Mouse (Mus musculus): ENCODE measurements around the gene Smoc2.

Gene Smoc2

GRCm38 (mm10) chr17:14279177-14279965 lies at the start of gene Smoc2:
TSS of gene Smoc2 (plus strand) at chr17:14279506.
- DNase-seq (ENCODE audit: low spot score in 2 of 2): peak; percentile 11

GRCm38 (mm10) chr17:14230698-14231430 lies 48.4 kb upstream of the Smoc2 start:
- no peak for DNase-seq (ENCODE audit: low spot score in 2 of 2)

- DNase-seq (ENCODE audit: low spot score in 2 of 2): peak; percentile 89 to 91
These were observed 46.7 kb upstream of the Smoc2 start for GRCm38 (mm10) chr17:14232629-14233028.

GRCm38 (mm10) chr17:14233658-14234057 lies 45.6 kb upstream of the Smoc2 start:
- no peak for DNase-seq (ENCODE audit: low spot score in 2 of 2)

GRCm38 (mm10) chr17:14234774-14235389 lies 44.4 kb upstream of the Smoc2 start:
- DNase-seq (ENCODE audit: low spot score in 2 of 2): no peak

- no peak for DNase-seq (ENCODE audit: low spot score in 2 of 2)
These were observed 42.2 kb upstream of the Smoc2 start for GRCm38 (mm10) chr17:14237134-14237533.

- DNase-seq (ENCODE audit: low spot score in 2 of 2): no peak
These were observed 39.3 kb upstream of the Smoc2 start for GRCm38 (mm10) chr17:14239960-14240359.

GRCm38 (mm10) chr17:14242634-14243033 lies 36.7 kb upstream of the Smoc2 start:
- DNase-seq (ENCODE audit: low spot score in 2 of 2): no peak

- DNase-seq (ENCODE audit: low spot score in 2 of 2): no peak
These were observed 34.9 kb upstream of the Smoc2 start for GRCm38 (mm10) chr17:14244195-14244965.

- DNase-seq (ENCODE audit: low spot score in 2 of 2): no peak
These were observed 33.0 kb upstream of the Smoc2 start for GRCm38 (mm10) chr17:14246266-14246665.

- DNase-seq (ENCODE audit: low spot score in 2 of 2): peak; percentile 83 to 87
These were observed 31.4 kb upstream of the Smoc2 start for GRCm38 (mm10) chr17:14247931-14248330.

GRCm38 (mm10) chr17:14249595-14249994 lies 29.7 kb upstream of the Smoc2 start:
- no peak for DNase-seq (ENCODE audit: low spot score in 2 of 2)

GRCm38 (mm10) chr17:14250401-14250800 lies 28.9 kb upstream of the Smoc2 start:
- no peak for DNase-seq (ENCODE audit: low spot score in 2 of 2)

- DNase-seq (ENCODE audit: low spot score in 2 of 2): no peak
These were observed 26.9 kb upstream of the Smoc2 start for GRCm38 (mm10) chr17:14252456-14252855.

GRCm38 (mm10) chr17:14254616-14255015 lies 24.7 kb upstream of the Smoc2 start:
- no peak for DNase-seq (ENCODE audit: low spot score in 2 of 2)

- no peak for DNase-seq (ENCODE audit: low spot score in 2 of 2)
These were observed 21.3 kb upstream of the Smoc2 start for GRCm38 (mm10) chr17:14257799-14258520.

- DNase-seq (ENCODE audit: low spot score in 2 of 2): no peak
These were observed 20.4 kb upstream of the Smoc2 start for GRCm38 (mm10) chr17:14258906-14259305.

GRCm38 (mm10) chr17:14260966-14261365 lies 18.3 kb upstream of the Smoc2 start:
- DNase-seq (ENCODE audit: low spot score in 2 of 2): no peak

GRCm38 (mm10) chr17:14262217-14262616 lies 17.1 kb upstream of the Smoc2 start:
- DNase-seq (ENCODE audit: low spot score in 2 of 2): no peak

GRCm38 (mm10) chr17:14268001-14268400 lies 11.3 kb upstream of the Smoc2 start:
- no peak for DNase-seq (ENCODE audit: low spot score in 2 of 2)

- DNase-seq (ENCODE audit: low spot score in 2 of 2): no peak
These were observed 5.9 kb upstream of the Smoc2 start for GRCm38 (mm10) chr17:14273386-14273785.
